Mouse (Mus musculus) cerebellum, adult 11 months (tissue): ENCODE measurements around the gene Cpox.
"Not testable (repeated sequence)": the region's sequence is repeated elsewhere in the genome, so short reads cannot be mapped to it uniquely, and the experiment has no call there.

Experiments
- DNase-seq: peaks from one replicate; pipeline ENCODE4 v3.0.0; 2022

The Cpox gene

GRCm38 (mm10) chr16:58669917-58670630 lies at the start of gene Cpox:
Cpox (plus strand) TSS chr16:58670292.
- DNase-seq, result peak; percentile 73

- DNase-seq, result no peak
Measured at GRCm38 (mm10) chr16:58622377-58622776, 47.7 kb upstream of the Cpox start.

DNA sequence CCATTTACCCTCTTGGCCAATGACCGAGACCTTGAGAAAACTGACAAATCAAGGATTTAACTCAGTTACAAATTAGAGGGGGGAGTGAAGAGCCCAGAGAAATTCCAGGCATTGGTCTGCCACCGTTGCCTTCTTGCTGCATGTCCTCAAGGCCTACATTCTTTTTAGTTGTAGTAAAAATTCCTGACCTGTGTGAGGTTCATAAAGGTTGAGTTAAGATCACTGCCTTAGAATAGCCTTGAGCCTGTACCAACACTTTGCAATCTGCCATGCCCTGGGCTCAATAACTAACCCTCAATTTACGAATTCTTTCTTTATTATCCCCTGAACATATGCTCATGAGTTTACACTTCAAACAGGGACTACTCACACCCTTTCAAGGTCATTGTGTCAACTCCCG lies 47.0 kb upstream of the Cpox start:
- DNase-seq, result no peak

- DNase-seq, result no peak
Measured at GRCm38 (mm10) chr16:58623944-58624343, 46.1 kb upstream of the Cpox start.

DNA sequence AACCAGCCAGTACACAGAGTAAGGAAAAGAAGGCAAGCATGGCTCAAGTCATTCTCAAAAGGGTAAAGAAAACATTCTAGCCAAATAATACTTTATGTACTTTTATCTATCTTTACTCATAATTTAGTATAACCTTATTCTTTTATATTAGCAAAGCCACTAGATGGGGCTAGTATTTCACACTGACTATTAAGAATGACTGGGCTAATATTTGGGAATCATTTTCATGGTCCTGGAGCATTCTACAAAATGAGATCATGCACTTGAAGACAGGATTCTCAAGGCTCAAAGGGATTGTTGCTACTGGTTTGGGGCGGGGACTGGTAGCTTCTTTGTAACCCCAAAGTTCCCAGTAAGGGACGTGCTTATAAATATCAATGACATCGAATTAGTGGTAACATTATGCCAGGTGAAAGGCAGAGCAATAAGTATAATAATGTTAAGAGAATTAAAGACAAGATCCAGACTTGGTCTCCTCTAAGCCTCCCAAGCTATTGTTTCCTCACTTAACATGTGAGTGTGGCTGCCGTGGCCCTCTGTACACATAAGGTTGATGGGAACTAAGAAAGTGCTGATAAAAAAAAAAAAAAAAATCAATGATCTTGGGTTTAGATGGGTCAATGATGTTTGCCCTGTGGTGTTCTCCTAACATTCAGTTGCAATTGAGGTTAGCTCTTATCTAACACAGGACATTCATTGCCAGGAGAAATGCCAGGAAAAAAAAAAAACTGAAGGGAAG lies 42.3 kb upstream of the Cpox start:
- DNase-seq, result no peak

DNA sequence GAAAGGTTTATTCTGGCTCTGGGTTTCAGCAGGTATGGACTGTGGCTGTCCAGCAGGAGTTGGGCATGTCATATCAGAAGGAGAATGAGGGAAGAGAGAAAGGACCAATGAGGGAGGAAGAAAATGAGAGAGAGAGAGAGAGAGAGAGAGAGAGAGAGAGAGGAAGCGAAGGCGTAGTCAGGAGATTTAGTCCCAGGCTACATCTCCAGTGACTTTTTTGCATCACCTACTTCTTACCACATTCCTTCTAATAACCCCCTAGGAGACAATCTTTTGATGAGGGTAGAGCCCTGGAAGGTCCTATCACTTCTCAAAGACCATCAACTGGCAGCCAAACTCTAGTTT lies 41.8 kb upstream of the Cpox start:
- DNase-seq, result no peak

DNA sequence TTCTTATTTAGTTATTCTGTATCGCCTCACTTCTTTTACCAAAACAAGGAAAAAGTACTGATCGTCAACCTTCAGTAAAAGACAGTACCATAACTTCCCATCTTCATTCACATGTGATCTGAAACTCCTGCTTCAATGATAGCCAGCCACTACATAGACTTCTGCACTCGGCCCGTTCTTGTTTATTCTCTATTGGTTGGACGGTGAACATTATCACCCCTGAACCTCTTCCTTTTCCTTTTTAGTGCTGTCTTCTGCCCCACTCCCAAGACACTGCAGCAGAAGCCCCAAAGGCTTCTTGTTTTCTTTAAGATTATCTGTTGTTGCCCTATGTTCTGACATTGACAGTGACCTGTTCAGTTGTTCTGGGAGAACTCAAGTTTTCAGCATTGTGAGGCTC lies 41.1 kb upstream of the Cpox start:
- DNase-seq, result no peak

- no peak for DNase-seq
Measured at GRCm38 (mm10) chr16:58629736-58630135, 40.4 kb upstream of the Cpox start.

DNA sequence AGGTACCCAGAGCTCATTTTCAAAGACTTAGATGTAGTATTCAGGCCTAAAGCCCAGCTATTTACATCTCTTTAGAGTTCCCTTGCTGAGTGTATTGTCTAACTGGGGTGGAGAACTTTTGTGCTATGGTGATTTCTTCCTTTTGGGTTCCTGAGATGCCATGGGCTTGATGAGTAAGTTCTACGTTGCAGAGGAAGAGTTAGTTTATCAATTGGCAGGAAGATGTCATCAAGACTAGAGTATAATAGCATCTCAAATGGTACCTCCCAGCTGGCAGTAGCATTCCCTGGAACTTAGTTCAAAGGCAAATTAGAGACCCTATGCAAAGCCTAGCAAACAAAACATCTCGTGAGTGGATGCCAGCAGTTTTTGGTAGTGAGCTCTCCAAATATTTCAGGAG lies 34.2 kb upstream of the Cpox start:
- DNase-seq, result no peak

GRCm38 (mm10) chr16:58637448-58637847 lies 32.6 kb upstream of the Cpox start:
- DNase-seq, result no peak

- DNase-seq, result no peak
Measured at GRCm38 (mm10) chr16:58638016-58638415, 32.1 kb upstream of the Cpox start.

DNA sequence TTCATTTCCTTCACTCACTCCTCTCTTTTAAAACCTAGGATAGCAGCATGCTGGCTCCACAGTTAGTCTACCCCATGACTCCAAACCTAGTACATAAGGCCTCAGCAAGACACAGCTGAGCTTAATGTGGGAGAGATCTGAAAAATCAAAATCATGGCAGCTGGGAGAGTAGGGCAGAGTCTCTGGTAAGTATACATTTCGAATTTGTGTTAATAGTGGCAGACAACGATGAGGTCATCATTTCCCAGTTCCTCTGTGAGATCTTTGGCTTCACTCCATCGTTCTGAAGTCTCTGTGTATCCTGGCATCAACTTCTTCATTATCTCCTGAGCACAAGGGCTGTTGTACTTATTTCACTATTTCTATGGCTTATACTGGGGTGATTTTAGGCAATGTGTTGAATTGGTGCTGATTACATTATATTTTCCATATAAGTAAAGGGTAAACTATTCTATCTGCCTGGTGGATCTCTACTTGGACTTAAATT lies 31.4 kb upstream of the Cpox start, which contains the start of gene E330017A01Rik:
E330017A01Rik (minus strand) TSS at position 51 of the 487 bp plus-strand sequence.
- no peak for DNase-seq

DNA sequence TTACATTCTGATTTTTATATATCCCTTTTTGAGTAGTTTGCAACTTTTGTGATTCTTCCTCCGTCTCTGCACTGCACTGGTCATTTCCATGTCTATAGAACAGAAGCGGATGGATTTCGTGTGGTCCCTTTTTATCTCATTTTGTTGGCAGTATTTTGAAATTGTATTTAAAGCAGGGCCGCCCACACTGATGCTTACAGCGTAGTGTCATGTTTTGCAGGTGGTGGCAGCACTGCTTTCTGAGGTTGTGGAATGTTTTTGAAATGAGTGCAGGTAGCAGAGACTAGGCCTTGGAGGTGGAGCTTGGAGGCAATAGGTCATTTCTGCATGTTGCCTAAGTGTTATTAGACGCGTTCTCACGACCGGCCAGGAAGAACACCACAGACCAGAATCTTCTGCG lies 20.1 kb upstream of the Cpox start:
- DNase-seq, result no peak

DNA sequence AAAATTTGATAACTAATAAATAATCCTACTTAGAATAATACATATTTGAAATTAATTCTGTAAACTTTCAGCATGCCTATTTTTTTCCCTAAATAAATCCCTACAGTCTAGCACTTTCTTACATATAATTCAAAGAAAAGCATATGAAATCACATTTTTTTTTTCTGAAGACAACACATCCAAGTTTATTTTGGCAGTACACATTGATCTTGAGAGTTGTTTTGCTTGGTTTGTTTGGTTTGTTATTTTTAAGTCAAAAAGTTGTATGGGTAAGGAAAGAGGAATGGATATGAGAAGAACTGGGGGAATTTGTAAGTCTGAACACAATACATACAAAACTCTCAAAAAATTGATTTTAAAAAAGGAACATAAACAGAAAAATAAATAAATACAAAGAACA lies 14.3 kb upstream of the Cpox start:
- DNase-seq, result no peak

DNA sequence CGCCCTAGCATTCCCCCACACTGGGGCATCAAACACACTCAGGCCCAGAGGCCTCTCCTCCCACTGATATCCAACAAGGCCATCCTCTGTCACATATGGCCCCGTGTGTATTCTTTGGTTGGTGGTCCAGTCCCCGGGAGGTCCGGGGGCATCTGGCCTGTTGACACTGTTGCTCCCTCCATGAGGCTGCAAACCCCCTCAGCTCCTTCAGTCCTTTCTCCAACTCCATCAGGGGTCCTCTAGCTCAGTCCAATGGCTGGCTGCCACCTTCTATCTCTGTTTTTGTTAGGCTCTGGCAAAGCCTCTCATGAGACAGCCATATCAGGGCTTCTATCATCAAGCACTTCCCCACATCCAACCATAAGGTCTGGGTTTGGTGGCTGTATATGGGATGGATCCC lies 13.6 kb upstream of the Cpox start:
- no peak for DNase-seq

- DNase-seq, result no peak
Measured at GRCm38 (mm10) chr16:58658668-58659067, 11.4 kb upstream of the Cpox start.

DNA sequence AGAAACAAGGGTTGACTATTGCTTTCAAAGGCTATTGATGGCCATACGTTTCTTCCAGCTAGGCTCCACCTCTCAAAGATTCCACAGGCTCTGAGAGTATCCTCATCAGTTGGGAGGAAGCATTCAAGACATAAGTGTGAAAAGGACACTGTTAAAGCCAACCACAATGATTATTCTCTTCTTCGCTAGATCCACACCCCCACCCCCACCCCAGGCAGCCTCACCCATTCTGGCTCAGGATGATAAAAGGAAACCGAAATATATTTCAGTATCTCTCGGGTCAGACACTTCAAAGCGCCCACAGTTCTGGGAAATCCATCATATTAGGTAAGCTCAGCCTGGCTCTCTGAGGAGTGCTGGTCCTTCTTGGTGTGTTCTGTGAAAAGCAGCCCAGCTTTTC lies 8.3 kb upstream of the Cpox start:
- no peak for DNase-seq

- no peak for DNase-seq
Measured at GRCm38 (mm10) chr16:58662287-58662791, 7.8 kb upstream of the Cpox start.

DNA sequence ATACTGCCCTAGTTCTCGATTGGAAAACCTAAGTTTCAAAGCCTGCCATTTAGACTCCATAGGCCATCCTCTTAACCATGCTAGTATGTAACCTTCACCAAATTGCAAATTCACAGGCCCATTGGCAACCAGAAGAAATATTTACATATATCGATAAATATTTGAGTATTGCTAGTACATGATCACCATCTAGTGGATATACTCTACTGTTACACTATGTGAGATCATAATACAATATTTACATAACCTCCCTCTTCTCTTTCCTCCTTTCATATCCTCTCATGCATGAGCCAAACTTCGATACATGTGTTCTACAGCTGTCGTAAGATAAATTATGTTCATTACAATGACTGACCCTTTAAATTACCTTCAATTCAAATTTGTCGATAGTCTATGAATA lies 7.1 kb upstream of the Cpox start:
- no peak for DNase-seq

GRCm38 (mm10) chr16:58663816-58664215 lies 6.3 kb upstream of the Cpox start:
- DNase-seq, result no peak

- not testable (repeated sequence) for DNase-seq
Measured at GRCm38 (mm10) chr16:58665137-58665536, 5.0 kb upstream of the Cpox start.

DNA sequence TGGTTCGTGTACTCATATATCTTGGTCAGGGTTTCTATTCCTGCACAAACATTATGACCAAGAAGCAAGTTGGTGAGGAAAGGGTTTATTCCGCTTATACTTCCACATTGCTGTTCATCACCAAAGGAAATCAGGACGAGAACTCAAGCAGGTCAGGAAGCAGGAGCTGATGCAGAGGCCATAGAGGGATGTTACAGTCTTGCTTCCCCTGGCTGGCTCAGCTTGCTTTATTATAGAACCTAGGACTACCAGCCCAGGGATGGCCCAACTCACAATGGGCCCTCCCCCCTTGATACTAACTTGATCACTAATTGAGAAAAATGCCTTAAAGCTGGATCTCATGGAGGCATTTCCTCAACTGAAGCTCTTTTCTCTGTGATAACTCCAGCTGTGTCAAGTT lies 3.4 kb upstream of the Cpox start:
- not testable (repeated sequence) for DNase-seq

- DNase-seq, result no peak
Measured at GRCm38 (mm10) chr16:58668586-58668985, 1.5 kb upstream of the Cpox start.

DNA sequence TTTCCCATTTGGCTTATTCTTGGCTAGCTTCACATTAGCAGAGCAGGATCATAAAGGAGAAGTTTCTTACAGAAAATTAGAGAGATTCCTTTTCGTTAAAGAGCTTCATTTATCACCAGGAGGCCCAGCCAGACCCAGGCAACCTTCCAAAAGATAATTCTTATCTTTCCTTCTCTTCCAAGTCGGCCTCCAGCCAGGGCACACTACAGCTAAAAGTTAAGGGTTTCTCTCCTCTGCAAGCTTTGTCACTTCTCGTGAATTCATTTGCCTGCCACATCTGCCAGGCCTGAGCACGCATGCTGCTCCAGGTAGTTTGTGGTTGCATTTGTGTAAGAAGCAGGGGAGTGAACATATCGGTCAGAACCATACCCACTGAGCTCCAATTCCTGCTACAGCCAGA lies 828 bp upstream of the Cpox start:
- no peak for DNase-seq
